Mouse (Mus musculus): ENCODE data around the gene Osbp2. TPM values are rescaled to one million over a fixed set of nuclear protein-coding genes. Genes with fewer than 3 reads are reported as not detected.

Gene Osbp2
- total RNA-seq, 1 experiment, result 0.27 TPM

- H3K4me1 ChIP-seq (ENCODE audit: control insufficient read depth in 2 of 2, insufficient read depth in 2 of 2, low read length in 2 of 2, poor library complexity in 1 of 2), result peaks cover 0 to 4% of the 10 kb centered on the region in 2 experiments; a peak in 1 of 4 replicates
- H3K27ac ChIP-seq (ENCODE audit: insufficient read depth, low read depth, low read length, poor library complexity, severe bottlenecking), result no peak overlapping the region
- no peaks in the 10 kb centered on the region for H3K9me3 ChIP-seq (ENCODE audit: control insufficient read depth, insufficient read depth, low read depth, low read length)
- TF ChIP-seq HCFC1 (IDR thresholded peaks at IDR 0.05; ENCODE audit: borderline replicate concordance, insufficient read depth, low read length) (no peak), MAFK (IDR thresholded peaks at IDR 0.05; ENCODE audit: insufficient read depth, low read depth, low read length) (no peak), CHD2 (IDR thresholded peaks at IDR 0.05; ENCODE audit: low read depth, low read length) (no peak), ZNF384 (IDR thresholded peaks at IDR 0.05; ENCODE audit: low read depth, low read length) (no peak), ZC3H11A (IDR thresholded peaks at IDR 0.05; ENCODE audit: borderline replicate concordance, low read depth, low read length) (no peak)
- no peak overlapping the region for H3K4me3 ChIP-seq (ENCODE audit: insufficient read depth in 1 of 2, low read depth in 1 of 2, low read length in 2 of 2, poor library complexity in 1 of 2, severe bottlenecking in 1 of 2)
- DNase-seq (ENCODE audit: low read depth, low spot score), result no peak
- H3K9ac ChIP-seq (ENCODE audit: insufficient read depth, low read depth, low read length, poor library complexity, severe bottlenecking), result no peak overlapping the region
- no peaks in the 10 kb centered on the region for H3K36me3 ChIP-seq (ENCODE audit: control insufficient read depth, insufficient read depth, low read length, poor library complexity, severe bottlenecking)
- in situ Hi-C loops (cut with MboI; ENCODE audit: low sequenced_read_pairs in 2 of 2, unreplicated experiment in 2 of 2), result no loop called here
These were observed 19.6 kb downstream of the Osbp2 start for GRCm38 (mm10) chr11:3843943-3844734.

GRCm38 (mm10) chr11:3835271-3835670 is 28.4 kb downstream of the Osbp2 start:
- in situ Hi-C loops (cut with MboI; ENCODE audit: low sequenced_read_pairs in 2 of 2, unreplicated experiment in 2 of 2), result no loop called here
- Histone ChIP-seq H3K9ac (ENCODE audit: insufficient read depth, low read depth, low read length, poor library complexity, severe bottlenecking) (no peak overlapping the region), H3K4me1 (ENCODE audit: control insufficient read depth in 2 of 2, insufficient read depth in 2 of 2, low read length in 2 of 2, poor library complexity in 1 of 2) (peaks cover 2 to 12% of the 10 kb centered on the region in 2 experiments; a peak in 1 of 4 replicates), H3K27ac (ENCODE audit: insufficient read depth, low read depth, low read length, poor library complexity, severe bottlenecking) (no peak overlapping the region), H3K9me3 (ENCODE audit: control insufficient read depth, insufficient read depth, low read depth, low read length) (no peaks in the 10 kb centered on the region), H3K36me3 (ENCODE audit: control insufficient read depth, insufficient read depth, low read length, poor library complexity, severe bottlenecking) (no peaks in the 10 kb centered on the region), H3K4me3 (ENCODE audit: insufficient read depth in 1 of 2, low read depth in 1 of 2, low read length in 2 of 2, poor library complexity in 1 of 2, severe bottlenecking in 1 of 2) (no peak overlapping the region)
- TF ChIP-seq CHD2 (IDR thresholded peaks at IDR 0.05; ENCODE audit: low read depth, low read length) (no peak), ZNF384 (IDR thresholded peaks at IDR 0.05; ENCODE audit: low read depth, low read length) (no peak), ZC3H11A (IDR thresholded peaks at IDR 0.05; ENCODE audit: borderline replicate concordance, low read depth, low read length) (no peak), HCFC1 (IDR thresholded peaks at IDR 0.05; ENCODE audit: borderline replicate concordance, insufficient read depth, low read length) (no peak), MAFK (IDR thresholded peaks at IDR 0.05; ENCODE audit: insufficient read depth, low read depth, low read length) (no peak)
- peak; percentile 43 for DNase-seq (ENCODE audit: low read depth, low spot score)

DNA sequence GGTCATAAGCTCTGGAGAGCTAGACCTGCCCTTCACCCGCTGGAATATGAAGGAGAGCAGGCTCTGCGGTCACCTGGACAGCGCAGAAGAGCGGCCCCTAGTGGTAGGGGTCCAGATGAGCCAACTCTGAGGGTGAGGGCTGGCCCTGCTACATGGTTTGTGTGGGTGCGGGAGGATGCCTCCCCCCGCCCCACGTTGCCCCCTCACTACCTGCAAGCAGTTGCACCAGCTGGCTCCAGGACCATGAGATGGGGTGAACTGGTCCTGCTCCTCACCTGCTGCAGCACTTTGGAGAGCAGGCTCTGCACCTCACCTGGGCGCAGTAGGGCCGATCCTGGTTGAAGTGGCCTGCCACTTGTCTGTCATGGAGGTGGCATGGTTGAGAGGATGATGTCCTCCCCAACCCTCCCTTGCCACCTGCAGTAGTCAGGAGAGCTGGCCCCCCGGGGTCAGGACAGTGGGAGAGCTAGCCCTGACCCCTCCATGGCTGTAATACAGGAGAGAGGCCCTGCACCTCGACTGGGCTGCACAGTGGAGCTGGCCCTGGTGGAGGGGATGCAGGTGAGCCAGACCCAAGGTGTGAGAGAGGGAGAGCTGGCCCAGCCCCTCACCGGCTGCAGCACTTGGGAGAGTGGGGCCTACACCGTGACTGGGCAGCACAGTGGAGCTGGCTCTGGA is 29.1 kb downstream of the Osbp2 start:
- peak; percentile 50 for DNase-seq (ENCODE audit: low read depth, low spot score)
- no peaks in the 10 kb centered on the region for H3K36me3 ChIP-seq (ENCODE audit: control insufficient read depth, insufficient read depth, low read length, poor library complexity, severe bottlenecking)
- H3K4me1 ChIP-seq (ENCODE audit: control insufficient read depth in 2 of 2, insufficient read depth in 2 of 2, low read length in 2 of 2, poor library complexity in 1 of 2), result peaks cover 2 to 12% of the 10 kb centered on the region in 2 experiments; a peak in 1 of 4 replicates
- TF ChIP-seq ZNF384 (IDR thresholded peaks at IDR 0.05; ENCODE audit: low read depth, low read length) (no peak), CHD2 (IDR thresholded peaks at IDR 0.05; ENCODE audit: low read depth, low read length) (no peak), MAFK (IDR thresholded peaks at IDR 0.05; ENCODE audit: insufficient read depth, low read depth, low read length) (no peak), HCFC1 (IDR thresholded peaks at IDR 0.05; ENCODE audit: borderline replicate concordance, insufficient read depth, low read length) (no peak)
- H3K9me3 ChIP-seq (ENCODE audit: control insufficient read depth, insufficient read depth, low read depth, low read length), result no peaks in the 10 kb centered on the region
- no peak overlapping the region for H3K27ac ChIP-seq (ENCODE audit: insufficient read depth, low read depth, low read length, poor library complexity, severe bottlenecking)
- H3K4me3 ChIP-seq (ENCODE audit: insufficient read depth in 1 of 2, low read depth in 1 of 2, low read length in 2 of 2, poor library complexity in 1 of 2, severe bottlenecking in 1 of 2), result peak overlapping the region; percentile 47 to 71
- H3K9ac ChIP-seq (ENCODE audit: insufficient read depth, low read depth, low read length, poor library complexity, severe bottlenecking), result peak overlapping the region; percentile 19; the same call in 1 of the 2 replicates
- in situ Hi-C loops (cut with MboI; ENCODE audit: low sequenced_read_pairs in 2 of 2, unreplicated experiment in 2 of 2), result no loop called here

DNA sequence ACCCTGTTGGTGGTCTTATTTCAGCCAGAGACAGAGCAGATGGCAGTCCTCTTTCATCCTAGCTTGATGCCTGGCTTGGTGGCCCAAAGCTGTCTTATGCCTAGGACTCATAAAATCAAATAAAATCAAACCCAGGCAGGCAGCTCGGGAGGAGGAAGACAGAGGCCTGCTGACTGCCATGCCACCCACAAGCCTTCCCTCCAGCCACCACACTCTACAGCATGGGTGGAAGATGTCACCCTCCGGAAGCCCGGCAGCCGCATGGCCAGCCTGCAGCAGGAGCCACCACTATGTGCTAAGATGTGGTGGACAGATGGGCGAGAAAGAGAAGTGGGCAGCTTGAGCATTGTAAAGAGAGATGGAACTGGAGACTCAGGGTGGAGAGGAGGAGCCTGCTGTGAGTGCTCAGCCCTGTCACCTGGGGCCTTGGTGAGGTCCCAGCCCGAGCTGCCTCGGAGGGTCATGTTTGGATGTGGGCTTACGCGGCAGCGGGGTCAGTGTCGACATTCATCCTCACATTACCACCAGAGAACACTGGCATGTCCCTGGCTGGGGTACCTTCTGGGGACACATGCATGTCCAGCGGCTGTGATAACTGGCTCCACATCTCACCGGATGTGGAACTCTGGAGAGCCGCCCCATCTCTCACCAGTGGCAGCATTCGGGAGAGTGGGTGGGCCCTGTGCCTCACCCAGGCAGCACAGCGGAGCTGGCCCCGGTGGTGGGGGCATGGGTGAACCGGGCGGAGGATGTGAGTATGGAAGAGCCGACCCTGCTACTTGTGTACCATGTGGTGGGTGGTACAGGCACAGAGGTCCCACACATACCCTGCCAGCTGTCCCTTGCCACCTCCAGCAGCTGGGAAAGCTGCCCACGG is 29.9 kb downstream of the Osbp2 start:
- Histone ChIP-seq H3K4me3 (ENCODE audit: insufficient read depth in 1 of 2, low read depth in 1 of 2, low read length in 2 of 2, poor library complexity in 1 of 2, severe bottlenecking in 1 of 2) (peak overlapping the region; percentile 47 to 71), H3K9me3 (ENCODE audit: control insufficient read depth, insufficient read depth, low read depth, low read length) (no peaks in the 10 kb centered on the region), H3K4me1 (ENCODE audit: control insufficient read depth in 2 of 2, insufficient read depth in 2 of 2, low read length in 2 of 2, poor library complexity in 1 of 2) (peaks cover 2 to 12% of the 10 kb centered on the region in 2 experiments; a peak in 1 of 4 replicates), H3K27ac (ENCODE audit: insufficient read depth, low read depth, low read length, poor library complexity, severe bottlenecking) (no peak overlapping the region), H3K36me3 (ENCODE audit: control insufficient read depth, insufficient read depth, low read length, poor library complexity, severe bottlenecking) (no peaks in the 10 kb centered on the region), H3K9ac (ENCODE audit: insufficient read depth, low read depth, low read length, poor library complexity, severe bottlenecking) (peak overlapping the region; percentile 19; the same call in 1 of the 2 replicates)
- TF ChIP-seq CHD2 (IDR thresholded peaks at IDR 0.05; ENCODE audit: low read depth, low read length) (no peak), HCFC1 (IDR thresholded peaks at IDR 0.05; ENCODE audit: borderline replicate concordance, insufficient read depth, low read length) (no peak), MAFK (IDR thresholded peaks at IDR 0.05; ENCODE audit: insufficient read depth, low read depth, low read length) (no peak), ZNF384 (IDR thresholded peaks at IDR 0.05; ENCODE audit: low read depth, low read length) (no peak), ZC3H11A (IDR thresholded peaks at IDR 0.05; ENCODE audit: borderline replicate concordance, low read depth, low read length) (no peak)
- no peak for DNase-seq (ENCODE audit: low read depth, low spot score)
- in situ Hi-C loops (cut with MboI; ENCODE audit: low sequenced_read_pairs in 2 of 2, unreplicated experiment in 2 of 2), result no loop called here

All from ES-E14 (cell line).